Mouse (Mus musculus) forebrain, embryonic 15.5 days (tissue): ENCODE results near the gene Thbs4. TPM values are rescaled to one million over a fixed set of nuclear protein-coding genes. Genes with fewer than 3 reads are reported as not detected.

Experiments
- ATAC-seq: fragments of 200-750 bp; cut with Nextera tagmentation; replicated peaks from 2 replicates; pipeline ENCODE4 v1.8.0; 2017; ENCODE audit warnings: mild to moderate bottlenecking, moderate TSS enrichment, moderate library complexity
- H3K27ac ChIP-seq: fragments of 300-500 bp; sonication (generic); replicated peaks from 2 replicates; pipeline ENCODE4 v1.5.1; 2015; ENCODE audit warnings: mild to moderate bottlenecking, inconsistent platforms
- H3K27me3 ChIP-seq: fragments of 300-500 bp; sonication (generic); 2 replicates; pipeline ENCODE4 v1.6.1; 2015; ENCODE audit warnings: inconsistent platforms
- H3K36me3 ChIP-seq: fragments of 300-500 bp; sonication (generic); 2 replicates; pipeline ENCODE4 v1.6.1; 2015; ENCODE audit warnings: mild to moderate bottlenecking, inconsistent platforms
- H3K4me1 ChIP-seq: fragments of 300-500 bp; sonication (generic); 2 replicates; pipeline ENCODE4 v1.6.1; 2015; ENCODE audit warnings: inconsistent platforms
- H3K4me2 ChIP-seq: fragments of 300-500 bp; sonication (generic); replicated peaks from 2 replicates; pipeline ENCODE4 v1.6.1; 2015; ENCODE audit warnings: mild to moderate bottlenecking, inconsistent platforms
- H3K4me3 ChIP-seq: fragments of 300-500 bp; sonication (generic); 2 replicates; pipeline ENCODE4 v1.5.1; 2015; ENCODE audit warnings: mild to moderate bottlenecking, inconsistent platforms
- H3K9ac ChIP-seq: fragments of 300-500 bp; sonication (generic); replicated peaks from 2 replicates; pipeline ENCODE4 v1.6.1; 2015; ENCODE audit warnings: mild to moderate bottlenecking, inconsistent platforms
- H3K9me3 ChIP-seq: fragments of 300-500 bp; sonication (generic); 2 replicates; pipeline ENCODE4 v1.6.1; 2016; ENCODE audit warnings: inconsistent platforms
- WGBS: fragments of 180-500 bp; shearing (Covaris S2); methylation state at CpG from one replicate; pipeline ENCODE4 v1.1.7; 2015; ENCODE audit warnings: mixed read lengths; 5-methylcytosine and 5-hydroxymethylcytosine counted together
- polyA plus RNA-seq: library from polyadenylated mRNA; unstranded; fragments of >200 nt; fragmentation: Nextera tagmentation; extraction: Ambion mirVana; gene quantifications from 2 replicates; pipeline ENCODE4 v1.2.1, GENCODE M21; 2015

Gene Thbs4
- polyA plus RNA-seq, 1 experiment from 2014 or later: 1.5 TPM

GRCm38 (mm10) chr13:92757972-92758585 is 36.5 kb downstream of the Thbs4 start:
- no peak overlapping the region for H3K4me2 ChIP-seq
- H3K9me3 ChIP-seq: no peaks in the 10 kb centered on the region
- no peak overlapping the region for H3K4me3 ChIP-seq
- WGBS: 91% methylated on average over 12 of the region's 12 CpGs
- no peaks in the 10 kb centered on the region for H3K4me1 ChIP-seq
- no peaks in the 10 kb centered on the region for H3K27me3 ChIP-seq
- ATAC-seq: no peak
- no peak overlapping the region for H3K9ac ChIP-seq
- H3K36me3 ChIP-seq: no peaks in the 10 kb centered on the region
- no peak overlapping the region for H3K27ac ChIP-seq

DNA sequence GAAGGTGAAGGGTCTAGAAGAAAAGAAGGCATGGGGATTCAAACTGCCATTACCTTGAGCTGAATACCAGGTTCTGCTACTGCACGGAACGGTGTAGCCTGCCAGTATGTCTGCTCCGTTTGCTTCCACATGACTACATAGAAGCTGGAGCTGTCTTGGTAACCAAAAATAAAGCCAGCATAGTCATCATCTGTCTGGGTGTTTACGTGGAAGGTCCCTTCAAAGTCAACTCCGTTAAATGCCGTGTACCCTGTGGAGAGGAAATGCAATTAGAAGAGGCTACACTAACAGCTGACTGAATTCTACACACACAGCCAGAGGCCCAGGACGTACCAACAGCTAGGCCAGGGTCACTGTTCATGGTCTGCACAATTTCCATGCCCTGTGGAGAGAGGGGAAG is 39.6 kb downstream of the Thbs4 start:
- Histone ChIP-seq H3K27ac (no peak overlapping the region), H3K4me3 (no peak overlapping the region), H3K36me3 (no peaks in the 10 kb centered on the region), H3K9me3 (no peaks in the 10 kb centered on the region), H3K4me2 (no peak overlapping the region), H3K4me1 (peaks cover 18% of the 10 kb centered on the region), H3K27me3 (no peaks in the 10 kb centered on the region), H3K9ac (no peak overlapping the region)
- no peak for ATAC-seq
- WGBS: 57% methylated on average over 7 of the region's 7 CpGs

DNA sequence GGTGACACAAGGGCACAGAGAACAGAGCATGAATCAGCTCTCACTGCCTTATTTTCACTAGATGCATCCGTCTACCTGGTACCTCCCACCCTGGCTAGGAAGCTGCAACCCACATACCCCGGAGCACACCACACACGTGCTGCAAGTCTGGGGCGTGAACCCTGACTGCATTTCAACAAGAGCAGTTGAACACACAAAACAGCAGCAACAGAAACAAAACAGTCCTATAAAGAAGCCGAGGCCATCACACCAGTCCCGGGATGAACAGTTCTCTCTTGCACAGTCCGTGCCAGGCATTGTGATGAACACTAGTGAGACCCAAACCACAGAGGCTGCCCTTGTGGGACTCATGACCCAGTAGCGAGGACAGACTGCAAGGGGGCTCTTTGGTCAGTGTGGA is 40.9 kb downstream of the Thbs4 start:
- Histone ChIP-seq H3K4me1 (peaks cover 18% of the 10 kb centered on the region), H3K4me3 (no peak overlapping the region), H3K9ac (no peak overlapping the region), H3K27ac (no peak overlapping the region), H3K27me3 (no peaks in the 10 kb centered on the region), H3K36me3 (no peaks in the 10 kb centered on the region), H3K9me3 (no peaks in the 10 kb centered on the region), H3K4me2 (no peak overlapping the region)
- WGBS: 90% methylated on average over 8 of the region's 8 CpGs
- no peak for ATAC-seq

GRCm38 (mm10) chr13:92751726-92752565 is 42.7 kb downstream of the Thbs4 start:
- Histone ChIP-seq H3K4me1 (peaks cover 18% of the 10 kb centered on the region), H3K9me3 (no peaks in the 10 kb centered on the region), H3K9ac (0 out of 2 replicates have a peak overlapping the region, but pooled peaks have one; percentile 7), H3K4me2 (peak overlapping the region; percentile 29), H3K27me3 (no peaks in the 10 kb centered on the region), H3K27ac (peak overlapping the region; percentile 81), H3K36me3 (no peaks in the 10 kb centered on the region), H3K4me3 (no peak overlapping the region)
- 30% methylated on average over 21 of the region's 21 CpGs for WGBS
- ATAC-seq: peak; percentile 87

DNA sequence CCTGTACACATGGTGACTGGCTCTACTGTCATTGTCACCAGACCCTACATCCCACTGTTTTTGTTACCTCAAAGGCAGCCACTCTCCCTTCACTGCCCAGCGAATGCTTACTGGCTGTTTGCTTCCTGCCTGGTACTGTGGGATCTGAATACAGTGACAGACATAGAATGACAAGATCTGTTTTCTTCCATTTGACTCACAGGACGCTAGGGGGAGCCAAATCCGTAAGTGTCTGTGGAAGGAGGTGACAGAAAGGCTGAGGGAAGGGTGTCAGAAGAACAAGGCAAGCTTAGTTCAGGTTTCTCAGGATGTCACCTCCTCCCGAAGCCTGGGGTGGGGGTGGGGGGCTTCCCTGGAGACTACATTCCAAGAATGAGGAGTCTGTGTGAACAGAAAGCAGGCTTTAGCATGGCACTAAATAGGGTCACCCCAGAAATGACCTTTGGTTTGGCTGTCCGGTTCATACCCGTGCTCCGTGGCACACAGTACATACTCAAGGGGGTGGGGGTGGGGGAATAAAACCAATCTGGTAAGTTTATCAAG is 43.6 kb downstream of the Thbs4 start:
- Histone ChIP-seq H3K4me3 (0 out of 2 replicates have a peak overlapping the region, but pooled peaks have one; percentile 8), H3K9me3 (no peaks in the 10 kb centered on the region), H3K4me1 (peaks cover 18% of the 10 kb centered on the region), H3K9ac (no peak overlapping the region), H3K27me3 (no peaks in the 10 kb centered on the region), H3K27ac (peak overlapping the region; percentile 81), H3K36me3 (no peaks in the 10 kb centered on the region), H3K4me2 (peak overlapping the region; percentile 29)
- peak; percentile 70 for ATAC-seq
- 11% methylated on average over 7 of the region's 7 CpGs for WGBS

GRCm38 (mm10) chr13:92743337-92743736 is 51.3 kb downstream of the Thbs4 start:
- ATAC-seq: no peak
- Histone ChIP-seq H3K9me3 (no peaks in the 10 kb centered on the region), H3K9ac (no peak overlapping the region), H3K27me3 (no peaks in the 10 kb centered on the region), H3K36me3 (no peaks in the 10 kb centered on the region), H3K27ac (no peak overlapping the region), H3K4me2 (no peak overlapping the region), H3K4me3 (no peak overlapping the region), H3K4me1 (no peaks in the 10 kb centered on the region)
- 76% methylated on average over 5 of the region's 5 CpGs for WGBS

- Histone ChIP-seq H3K9me3 (no peaks in the 10 kb centered on the region), H3K4me1 (no peaks in the 10 kb centered on the region), H3K27ac (no peak overlapping the region), H3K27me3 (no peaks in the 10 kb centered on the region), H3K4me3 (no peak overlapping the region), H3K36me3 (no peaks in the 10 kb centered on the region), H3K4me2 (no peak overlapping the region), H3K9ac (no peak overlapping the region)
- ATAC-seq: no peak
- 94% methylated on average over 4 of the region's 4 CpGs for whole genome bisulfite sequencing
These were observed 51.7 kb downstream of the Thbs4 start for GRCm38 (mm10) chr13:92742886-92743285.

DNA sequence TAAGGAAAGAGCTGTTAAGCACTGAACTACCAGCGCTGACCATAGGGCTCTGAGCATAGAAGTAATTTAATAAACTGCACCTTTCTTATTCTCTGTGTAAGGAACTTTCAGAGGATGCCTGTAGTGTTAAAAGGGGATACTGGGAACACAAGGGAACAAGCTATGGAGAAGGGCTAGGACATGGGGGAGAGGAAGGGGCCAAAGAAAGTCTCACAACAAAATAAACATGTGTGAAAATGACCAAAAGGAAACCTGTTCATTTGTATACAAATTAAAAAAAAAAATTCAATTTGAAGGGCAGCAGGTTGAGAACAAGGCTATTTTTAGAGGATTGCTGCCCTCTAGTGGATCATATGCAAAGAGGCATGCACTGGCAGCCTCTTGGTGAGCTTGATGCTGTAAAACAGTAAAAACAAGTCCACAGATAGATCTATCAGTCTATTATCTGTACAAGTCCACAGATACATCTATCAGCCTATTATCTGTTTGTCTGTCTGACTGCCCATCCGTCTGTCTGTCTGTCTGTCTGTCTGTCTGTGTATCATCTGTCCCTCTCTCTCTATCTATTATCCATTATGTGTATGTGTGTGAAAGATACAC is 53.8 kb downstream of the Thbs4 start:
- Histone ChIP-seq H3K9me3 (no peaks in the 10 kb centered on the region), H3K9ac (no peak overlapping the region), H3K36me3 (no peaks in the 10 kb centered on the region), H3K27ac (no peak overlapping the region), H3K27me3 (no peaks in the 10 kb centered on the region), H3K4me3 (no peak overlapping the region), H3K4me2 (no peak overlapping the region), H3K4me1 (peaks cover 16% of the 10 kb centered on the region)
- 0 out of 2 replicates have a peak, but pooled peaks have one; percentile 49 for ATAC-seq
- 19% methylated on average over 2 of the region's 2 CpGs for WGBS

DNA sequence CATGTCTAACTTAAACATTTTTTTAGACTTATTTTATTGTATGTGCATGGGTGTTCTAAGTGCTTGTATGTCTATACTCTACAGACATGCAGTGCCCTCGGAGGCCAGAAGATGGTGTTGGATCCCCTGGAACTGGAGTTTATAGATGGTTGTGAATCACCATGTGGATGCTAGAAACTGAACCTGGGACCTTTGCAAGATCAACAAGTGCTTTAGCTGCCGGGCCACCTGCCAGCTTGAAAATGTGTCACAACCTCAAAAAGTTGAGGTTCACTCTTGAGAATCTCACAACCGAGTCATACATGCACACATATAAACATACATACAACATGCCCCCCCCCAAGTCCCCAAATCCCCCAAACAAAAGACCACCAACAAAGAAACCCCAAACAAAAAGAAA is 54.8 kb downstream of the Thbs4 start:
- Histone ChIP-seq H3K27me3 (no peaks in the 10 kb centered on the region), H3K9ac (no peak overlapping the region), H3K36me3 (no peaks in the 10 kb centered on the region), H3K4me1 (peaks cover 16% of the 10 kb centered on the region), H3K4me2 (no peak overlapping the region), H3K4me3 (no peak overlapping the region), H3K9me3 (no peaks in the 10 kb centered on the region), H3K27ac (no peak overlapping the region)
- no peak for ATAC-seq
- 87% methylated on average over 3 of the region's 3 CpGs for WGBS

DNA sequence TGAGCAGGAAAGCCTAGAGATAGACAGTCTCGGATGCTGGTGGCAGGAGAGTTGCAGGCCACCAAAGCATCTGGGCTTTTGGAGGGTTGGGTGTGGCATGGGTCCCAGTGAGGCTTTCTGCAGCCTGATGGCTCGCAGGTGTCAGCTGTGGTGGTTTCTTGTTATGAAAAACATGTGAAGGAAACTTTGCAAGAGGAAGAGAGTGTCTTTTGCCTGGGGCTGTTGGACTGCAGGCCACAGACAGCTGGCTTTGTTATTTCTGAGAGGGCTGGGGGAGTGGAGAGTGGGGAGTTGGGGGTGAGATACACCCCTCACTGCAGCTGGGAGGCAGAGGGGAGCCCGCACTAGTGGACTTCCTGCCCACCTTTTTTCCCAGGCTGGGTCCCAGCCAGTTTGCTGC is 55.8 kb downstream of the Thbs4 start:
- WGBS: 81% methylated on average over 3 of the region's 3 CpGs
- Histone ChIP-seq H3K27ac (no peak overlapping the region), H3K36me3 (no peaks in the 10 kb centered on the region), H3K9me3 (no peaks in the 10 kb centered on the region), H3K4me1 (peaks cover 26% of the 10 kb centered on the region), H3K27me3 (no peaks in the 10 kb centered on the region), H3K9ac (no peak overlapping the region), H3K4me2 (no peak overlapping the region), H3K4me3 (no peak overlapping the region)
- no peak for ATAC-seq

DNA sequence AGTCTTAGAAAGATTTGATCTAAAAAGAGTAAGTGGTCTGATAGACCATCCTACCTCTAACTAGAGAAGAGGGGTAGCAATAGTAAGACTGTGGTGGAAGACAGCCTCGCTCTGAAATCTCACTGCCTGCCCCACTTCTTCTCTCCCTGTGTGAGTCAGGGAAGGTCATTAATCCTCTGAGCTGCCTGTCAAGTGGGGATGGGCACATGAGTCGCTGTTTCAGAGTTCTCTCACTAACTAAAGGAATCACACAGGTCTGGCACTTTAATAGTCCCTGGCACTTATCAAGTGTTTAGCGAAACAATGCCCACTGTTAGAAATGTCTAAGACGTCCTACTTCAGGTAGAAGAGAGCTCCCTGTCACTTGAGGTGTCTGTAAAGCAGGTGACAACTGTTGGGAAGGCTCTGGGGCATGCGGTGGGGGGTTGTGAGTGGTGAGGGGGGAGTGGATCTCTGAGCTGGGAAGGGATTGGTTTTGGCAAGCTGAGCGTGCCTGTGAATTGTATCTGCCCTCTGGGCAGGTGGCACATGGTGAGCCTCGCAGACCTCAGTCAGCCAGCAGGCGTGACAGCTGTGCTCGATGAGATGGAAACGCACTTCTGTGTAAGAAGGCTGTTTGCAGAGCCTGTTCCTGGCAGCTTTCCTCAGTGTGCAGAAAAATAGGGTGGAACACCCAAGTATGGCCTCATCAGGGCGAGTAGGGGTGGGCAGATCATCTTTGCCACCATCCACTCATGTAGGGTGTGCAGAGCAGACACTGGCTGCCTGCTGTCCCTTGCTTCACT is 57.9 kb downstream of the Thbs4 start:
- Histone ChIP-seq H3K4me2 (no peak overlapping the region), H3K27ac (peak overlapping the region; percentile 84), H3K9ac (no peak overlapping the region), H3K27me3 (no peaks in the 10 kb centered on the region), H3K4me3 (no peak overlapping the region), H3K4me1 (peaks cover 46% of the 10 kb centered on the region), H3K36me3 (no peaks in the 10 kb centered on the region), H3K9me3 (no peaks in the 10 kb centered on the region)
- ATAC-seq: peak; percentile 75
- WGBS: 30% methylated on average over 11 of the region's 11 CpGs
